Mouse (Mus musculus) lung, embryonic 14.5 days (tissue): ENCODE measurements at regions not wholly inside any gene's neighbourhood (a gene's known extent, or its start where the extent isn't known, plus 50 kb on each side); places are given as distances from the start of the nearest gene placed in this dataset.

ENCODE experiments used
- ATAC-seq: fragments of 200-750 bp; cut with Nextera tagmentation; 2 replicates; pipeline ENCODE4 v1.8.0; 2017; ENCODE audit warnings: mild to moderate bottlenecking, moderate TSS enrichment, moderate library complexity; ENCODE audit not compliant: insufficient read depth
- DNase-seq: peaks from one replicate; pipeline ENCODE4 v3.0.0-alpha.2; 2015
- H3K27ac ChIP-seq: fragments of 300-500 bp; sonication (generic); 2 replicates; pipeline ENCODE4 v1.5.1; 2014; ENCODE audit warnings: low read depth, mild to moderate bottlenecking, moderate library complexity
- H3K27me3 ChIP-seq: fragments of 300-500 bp; sonication (generic); 2 replicates; pipeline ENCODE4 v1.6.1; 2014; ENCODE audit warnings: low read length, control low read depth; ENCODE audit not compliant: insufficient read depth
- H3K36me3 ChIP-seq: fragments of 300-500 bp; sonication (generic); 2 replicates; pipeline ENCODE4 v1.6.1; 2014; ENCODE audit warnings: control low read depth; ENCODE audit not compliant: insufficient read depth
- H3K4me1 ChIP-seq: fragments of 300-500 bp; sonication (generic); 2 replicates; pipeline ENCODE4 v1.6.1; 2014; ENCODE audit warnings: antibody characterized with exemption, control low read depth; ENCODE audit not compliant: insufficient read depth
- H3K4me2 ChIP-seq: fragments of 300-500 bp; sonication (generic); 2 replicates; pipeline ENCODE4 v1.6.1; 2014; ENCODE audit warnings: mild to moderate bottlenecking
- H3K4me3 ChIP-seq: fragments of 300-500 bp; sonication (generic); 2 replicates; pipeline ENCODE4 v1.5.1; 2014; ENCODE audit warnings: low read depth, low read length
- H3K9ac ChIP-seq: fragments of 300-500 bp; sonication (generic); 2 replicates; pipeline ENCODE4 v1.6.1; 2014
- H3K9me3 ChIP-seq: fragments of 300-500 bp; sonication (generic); 2 replicates; pipeline ENCODE4 v1.6.1; 2016; ENCODE audit warnings: low read depth, low read length, control low read depth
- CTCF ChIP-seq: IDR thresholded peaks from 2 replicates; pipeline ENCODE4 v1.5.1; 2016; ENCODE audit warnings: antibody characterized with exemption, low read depth
- WGBS: fragments of 180-500 bp; shearing (Covaris S2); extraction: QIAGEN DNeasy Blood & Tissue Kit; methylation state at CpG from one replicate; pipeline ENCODE4 v1.1.7; 2014; 5-methylcytosine and 5-hydroxymethylcytosine counted together

DNA sequence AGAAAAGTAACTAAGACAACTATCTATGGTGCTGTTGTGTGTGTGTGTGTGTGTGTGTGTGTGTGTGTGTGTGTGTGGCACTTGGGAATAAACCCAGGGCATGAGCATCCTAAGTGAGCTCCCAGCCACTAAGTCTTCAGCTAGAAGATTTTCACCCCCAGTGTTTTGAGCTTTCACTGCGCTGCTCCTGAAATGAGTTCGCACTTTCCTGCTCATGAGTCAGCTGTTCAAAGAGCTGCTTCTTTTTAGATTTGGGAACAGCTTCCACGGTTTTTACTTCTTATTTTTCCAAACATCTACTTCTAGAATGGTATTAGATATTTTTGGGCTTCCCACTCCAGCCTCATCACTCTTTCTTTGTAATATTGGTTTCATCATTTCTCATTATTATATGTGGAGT is 129.7 kb upstream of the St8sia2 start:
- DNase-seq (no peak), ATAC-seq (no peak)
- Histone ChIP-seq H3K4me1 (no peaks in the 10 kb centered on the region), H3K36me3 (no peaks in the 10 kb centered on the region), H3K4me3 (no peak overlapping the region), H3K4me2 (no peak overlapping the region), H3K27ac (no peak overlapping the region), H3K27me3 (no peaks in the 10 kb centered on the region), H3K9me3 (no peaks in the 10 kb centered on the region; the same call in 1 of the 2 replicates), H3K9ac (no peak overlapping the region)
- no peak for TF ChIP-seq CTCF
- 75% methylated on average over 3 of the region's 3 CpGs for WGBS

DNA sequence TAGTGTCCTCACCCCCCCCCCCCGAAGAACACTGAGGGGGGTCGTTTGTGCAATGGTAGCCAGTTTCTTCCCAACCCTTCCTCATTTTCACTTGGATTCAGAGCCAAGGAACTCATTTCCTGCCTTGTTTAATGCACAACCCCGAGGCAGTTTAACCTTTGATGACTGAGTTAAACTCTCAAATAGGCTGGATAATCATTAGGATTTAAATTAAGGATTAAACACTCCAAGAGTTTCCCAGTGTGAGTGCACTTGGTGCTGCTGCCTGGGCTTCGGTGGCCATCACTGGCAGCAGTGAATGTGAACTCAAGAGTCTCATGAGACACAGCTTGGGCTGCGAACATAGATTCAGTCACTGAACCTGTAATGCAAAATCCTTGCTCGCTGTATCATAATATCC is 124.7 kb upstream of the St8sia2 start:
- WGBS: 59% methylated on average over 6 of the region's 6 CpGs
- TF ChIP-seq CTCF: no peak
- no peak for ATAC-seq

GRCm38 (mm10) chr7:74130206-74130836 is 116.8 kb upstream of the St8sia2 start:
- Histone ChIP-seq H3K27me3 (no peaks in the 10 kb centered on the region), H3K9ac (no peak overlapping the region), H3K9me3 (no peaks in the 10 kb centered on the region), H3K4me1 (no peaks in the 10 kb centered on the region), H3K4me2 (no peak overlapping the region), H3K36me3 (no peaks in the 10 kb centered on the region), H3K4me3 (no peak overlapping the region), H3K27ac (no peak overlapping the region)
- DNase-seq: peak; percentile 49
- whole genome bisulfite sequencing: 46% methylated on average over 8 of the region's 8 CpGs
- TF ChIP-seq CTCF: no peak
- no peak for ATAC-seq

More for the DNA sequence above, 124.7 kb upstream of the St8sia2 start:
- H3K9me3 ChIP-seq: no peaks in the 10 kb centered on the region
- H3K4me2 ChIP-seq: no peak overlapping the region
- H3K4me3 ChIP-seq: no peak overlapping the region
- H3K9ac ChIP-seq: no peak overlapping the region
- no peaks in the 10 kb centered on the region for H3K36me3 ChIP-seq
- DNase-seq: no peak
- no peaks in the 10 kb centered on the region for H3K27me3 ChIP-seq
- H3K4me1 ChIP-seq: no peaks in the 10 kb centered on the region
- no peak overlapping the region for H3K27ac ChIP-seq

DNA sequence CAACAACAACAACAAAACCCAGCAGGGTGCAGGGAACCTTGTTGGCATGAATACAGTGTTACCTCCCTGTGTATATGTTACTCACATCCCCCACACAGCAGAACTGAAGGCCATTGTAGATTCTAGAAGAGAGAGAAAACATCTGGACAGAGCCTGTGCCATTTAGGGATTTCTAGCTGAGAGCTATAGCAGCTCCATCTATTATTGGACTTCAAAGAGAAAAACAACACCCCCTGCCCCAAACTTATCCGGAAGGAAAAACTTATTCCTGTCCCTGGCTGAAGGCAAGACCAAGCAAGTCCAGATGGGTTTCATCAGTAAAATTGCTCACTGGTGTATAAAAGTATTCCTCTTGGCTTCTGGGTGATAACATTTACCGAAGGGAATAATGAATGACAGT is 98.6 kb upstream of the St8sia2 start:
- peak; percentile 82 for ATAC-seq
- peak; percentile 91 for DNase-seq
- no peak for TF ChIP-seq CTCF

GRCm38 (mm10) chr7:74108347-74108746 is 94.9 kb upstream of the St8sia2 start:
- peak; percentile 22; the same call in 1 of the 2 replicates for ATAC-seq
- Histone ChIP-seq H3K36me3 (no peaks in the 10 kb centered on the region), H3K4me1 (peaks cover 4% of the 10 kb centered on the region; the same call in 1 of the 2 replicates), H3K9me3 (no peaks in the 10 kb centered on the region), H3K4me2 (no peak overlapping the region), H3K27ac (no peak overlapping the region), H3K9ac (no peak overlapping the region), H3K27me3 (no peaks in the 10 kb centered on the region), H3K4me3 (no peak overlapping the region)
- peak; percentile 70 for TF ChIP-seq CTCF
- peak; percentile 78 for DNase-seq
- 54% methylated on average over 3 of the region's 3 CpGs for WGBS

More for the DNA sequence above, 98.6 kb upstream of the St8sia2 start:
- Histone ChIP-seq H3K9ac (no peak overlapping the region), H3K27ac (no peak overlapping the region; the same call in 1 of the 2 replicates), H3K4me3 (no peak overlapping the region), H3K4me2 (no peak overlapping the region), H3K27me3 (no peaks in the 10 kb centered on the region), H3K4me1 (peaks cover 4% of the 10 kb centered on the region; the same call in 1 of the 2 replicates), H3K36me3 (no peaks in the 10 kb centered on the region), H3K9me3 (no peaks in the 10 kb centered on the region)
- WGBS: 30% methylated on average over 2 of the region's 2 CpGs

DNA sequence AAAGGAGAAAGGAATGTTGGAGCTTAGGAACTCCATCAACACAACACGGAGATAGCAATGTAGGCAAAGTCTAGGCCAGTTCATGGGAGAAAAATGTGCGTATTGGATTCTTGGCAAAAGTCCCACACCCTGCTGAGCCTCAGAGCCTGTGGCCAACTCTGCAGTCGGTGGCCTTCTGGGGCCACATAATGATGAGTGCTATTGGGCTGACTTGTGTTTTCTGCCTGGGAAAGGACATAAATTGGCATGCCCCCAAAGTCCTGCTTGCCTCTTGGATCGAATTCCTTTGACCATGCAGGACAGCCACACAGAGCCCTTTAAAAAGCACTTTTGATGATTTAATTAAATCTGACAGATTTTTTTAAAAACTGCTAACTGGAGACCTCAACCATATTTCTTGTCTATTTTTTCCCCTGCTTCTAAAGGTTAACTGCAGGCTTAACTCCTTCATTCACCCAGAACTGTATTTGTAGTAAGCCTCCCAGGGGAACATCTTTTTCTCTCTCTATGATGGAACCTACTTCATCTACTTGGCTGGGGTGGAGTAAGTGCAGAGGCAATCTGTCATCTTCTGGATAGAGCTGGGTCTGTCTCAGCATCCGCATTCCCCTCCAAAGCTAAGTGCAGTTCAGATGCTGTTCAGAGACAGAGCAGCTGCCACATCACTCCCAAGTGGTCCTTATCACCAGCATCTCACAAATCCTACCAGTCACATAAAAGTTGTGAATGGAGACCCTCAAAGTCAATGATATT is 93.9 kb upstream of the St8sia2 start:
- DNase-seq (peak; percentile 94), ATAC-seq (peak; percentile 88)
- Histone ChIP-seq H3K36me3 (no peaks in the 10 kb centered on the region), H3K9me3 (no peaks in the 10 kb centered on the region), H3K27ac (peak overlapping the region; percentile 48; the same call in 1 of the 2 replicates), H3K9ac (no peak overlapping the region), H3K4me3 (no peak overlapping the region), H3K4me2 (no peak overlapping the region), H3K27me3 (no peaks in the 10 kb centered on the region), H3K4me1 (peaks cover 4% of the 10 kb centered on the region; the same call in 1 of the 2 replicates)
- WGBS: 23% methylated on average over 5 of the region's 5 CpGs
- TF ChIP-seq CTCF: no peak

DNA sequence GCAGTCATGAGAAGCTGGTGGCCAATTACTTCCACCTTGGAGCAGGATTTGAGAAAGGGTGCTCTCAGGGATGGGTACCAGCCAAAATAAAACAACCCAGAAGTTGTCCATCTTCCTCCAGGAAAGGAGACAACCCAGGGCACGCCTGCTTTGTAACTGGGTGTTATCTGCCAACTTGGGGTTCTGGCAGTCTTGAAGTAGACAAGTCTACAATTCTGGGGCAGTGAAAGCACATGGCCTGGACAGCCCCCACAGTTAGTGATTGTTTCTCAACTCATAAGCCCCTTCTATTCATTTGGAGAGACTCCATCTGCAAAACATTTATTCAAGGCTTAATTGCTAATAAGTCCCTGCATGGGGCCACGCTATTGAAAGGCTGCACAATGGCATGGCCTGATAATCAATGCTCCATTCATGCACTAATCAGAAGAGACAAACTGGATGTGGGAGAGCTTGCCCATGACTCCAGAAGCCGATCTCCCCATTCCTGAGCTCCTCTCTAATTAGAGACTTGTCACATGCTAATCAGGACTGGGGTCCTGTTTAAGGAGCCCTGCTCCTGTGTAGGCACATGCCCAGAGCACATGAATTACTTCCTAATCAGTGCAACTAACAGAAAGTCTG is 78.0 kb upstream of the St8sia2 start:
- H3K27me3 ChIP-seq: no peaks in the 10 kb centered on the region
- H3K9me3 ChIP-seq: no peaks in the 10 kb centered on the region
- WGBS: 81% methylated on average over 3 of the region's 3 CpGs
- TF ChIP-seq CTCF: no peak
- H3K4me1 ChIP-seq: no peaks in the 10 kb centered on the region
- no peak for DNase-seq
- no peak overlapping the region for H3K4me2 ChIP-seq
- H3K36me3 ChIP-seq: no peaks in the 10 kb centered on the region
- no peak overlapping the region for H3K9ac ChIP-seq
- no peak overlapping the region for H3K27ac ChIP-seq
- ATAC-seq: no peak
- no peak overlapping the region for H3K4me3 ChIP-seq
